Mouse (Mus musculus) fat pad, adult 2 months (tissue): ENCODE data around the gene Ppm1l.

Experiments
- DNase-seq: peaks from one replicate; pipeline ENCODE4 v3.0.0-alpha.2; 2011; ENCODE audit warnings: low read depth, low spot score; ENCODE audit errors: extremely low read depth

Ppm1l gene

DNA sequence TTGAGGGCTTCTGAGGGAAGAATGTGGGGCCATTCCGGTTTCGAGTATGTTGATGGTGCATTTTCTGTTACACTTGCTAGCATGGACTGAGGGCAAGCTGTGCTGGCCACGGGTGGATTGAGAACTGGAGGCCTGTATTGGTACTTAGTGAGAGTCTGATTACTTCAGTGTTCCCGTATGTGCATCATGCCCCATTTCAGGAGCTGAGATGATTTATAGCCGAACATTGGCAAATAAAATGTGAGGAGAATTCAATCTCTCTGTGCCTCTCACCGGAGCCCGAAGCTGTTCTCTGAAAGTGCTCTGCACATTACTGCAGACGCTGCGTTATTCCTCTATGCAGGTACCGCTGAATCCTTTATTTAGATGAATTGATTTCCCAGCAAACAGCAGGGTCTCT is 116.9 kb downstream of the Ppm1l start:
- no peak for DNase-seq

GRCm38 (mm10) chr3:69438773-69439514 is 122.3 kb downstream of the Ppm1l start:
- DNase-seq: no peak

- DNase-seq: no peak
These were observed 124.1 kb downstream of the Ppm1l start for GRCm38 (mm10) chr3:69440761-69441160.

- DNase-seq: no peak
These were observed 130.3 kb downstream of the Ppm1l start for GRCm38 (mm10) chr3:69446989-69447388.

DNA sequence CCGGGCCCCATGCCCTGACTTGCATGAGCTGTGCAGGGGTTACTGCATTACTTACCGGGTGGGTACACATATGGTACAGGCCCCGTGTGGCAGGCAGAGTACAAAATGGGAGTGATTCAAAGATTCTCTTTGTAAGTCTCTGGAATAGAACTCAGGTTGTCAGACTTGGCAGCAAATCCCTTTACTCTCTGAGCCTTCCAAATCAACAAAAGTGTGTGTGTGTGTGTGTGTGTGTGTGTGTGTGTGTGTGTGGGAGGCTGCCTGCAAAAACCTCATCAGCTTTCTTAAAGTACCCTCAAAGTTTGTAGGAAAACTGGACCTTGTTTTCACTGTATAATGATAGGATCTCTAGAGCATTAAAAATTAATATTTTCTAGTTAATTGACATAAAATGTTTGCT is 132.4 kb downstream of the Ppm1l start:
- no peak for DNase-seq

- no peak for DNase-seq
These were observed 137.7 kb downstream of the Ppm1l start for GRCm38 (mm10) chr3:69454330-69454729.

DNA sequence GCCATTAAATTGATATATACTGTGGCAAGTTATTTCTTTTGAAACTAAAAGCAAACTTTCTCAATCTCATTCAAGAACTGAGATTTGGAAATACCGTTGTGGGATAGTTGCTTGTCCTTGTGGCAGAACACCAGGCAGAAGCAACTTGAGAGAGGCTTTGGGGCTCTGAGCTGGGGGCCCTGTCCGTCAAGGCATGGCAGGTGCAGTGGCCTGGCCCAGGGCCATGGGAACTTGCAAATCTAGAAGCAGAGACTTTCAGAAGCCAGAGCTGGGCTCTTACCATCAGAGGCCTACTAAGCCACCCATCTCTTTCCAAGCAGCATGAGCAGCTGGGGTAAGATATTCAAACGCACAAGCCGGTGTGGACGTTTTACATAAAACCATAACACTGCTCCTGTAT is 139.4 kb downstream of the Ppm1l start:
- no peak for DNase-seq

GRCm38 (mm10) chr3:69458756-69459155 is 142.1 kb downstream of the Ppm1l start:
- DNase-seq: no peak

DNA sequence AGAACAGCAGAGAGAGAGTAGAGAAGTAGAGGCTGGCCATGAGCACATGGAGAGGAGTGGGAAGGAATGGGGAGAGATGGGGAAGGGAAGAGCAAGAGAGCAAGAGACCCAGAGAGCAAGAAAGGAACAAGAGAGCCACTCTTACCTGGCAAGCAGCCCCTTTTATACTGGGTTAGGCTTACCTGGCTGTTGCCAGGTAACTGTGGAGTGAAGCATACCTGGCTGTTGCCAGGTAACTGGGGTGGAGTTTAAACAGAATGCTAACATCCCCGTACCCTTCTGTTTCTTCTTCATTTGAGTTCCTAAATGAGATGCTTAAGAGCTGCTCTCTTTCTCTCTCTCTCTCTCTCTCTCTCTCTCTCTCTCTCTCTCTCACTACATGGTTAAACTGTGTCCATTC is 145.3 kb downstream of the Ppm1l start:
- no peak for DNase-seq

DNA sequence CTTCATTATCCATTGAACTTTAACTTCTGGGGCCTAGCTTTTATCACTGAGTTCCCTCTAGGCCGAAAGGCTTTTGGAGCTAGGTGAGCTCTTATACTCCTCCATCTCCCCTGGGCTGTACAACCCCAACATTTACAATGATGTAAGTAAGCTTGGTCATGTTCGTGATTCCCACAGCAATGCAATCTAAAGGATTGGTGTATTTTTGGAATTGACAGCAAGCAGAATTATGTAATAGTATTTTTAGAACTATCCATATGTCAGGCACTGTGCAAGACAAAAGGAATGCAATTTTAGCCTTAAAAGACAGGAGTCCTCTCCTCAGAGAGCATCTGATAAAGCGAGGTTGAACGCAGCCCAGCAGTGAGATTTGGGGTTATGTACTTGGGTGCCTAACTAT is 149.1 kb downstream of the Ppm1l start:
- DNase-seq: no peak

GRCm38 (mm10) chr3:69468280-69469008 is 151.8 kb downstream of the Ppm1l start:
- DNase-seq: no peak

- no peak for DNase-seq
These were observed 152.9 kb downstream of the Ppm1l start for GRCm38 (mm10) chr3:69469463-69470141.

- DNase-seq: no peak
These were observed 153.6 kb downstream of the Ppm1l start for GRCm38 (mm10) chr3:69470142-69470796.

GRCm38 (mm10) chr3:69475850-69476450 is 159.3 kb downstream of the Ppm1l start:
- DNase-seq: no peak

DNA sequence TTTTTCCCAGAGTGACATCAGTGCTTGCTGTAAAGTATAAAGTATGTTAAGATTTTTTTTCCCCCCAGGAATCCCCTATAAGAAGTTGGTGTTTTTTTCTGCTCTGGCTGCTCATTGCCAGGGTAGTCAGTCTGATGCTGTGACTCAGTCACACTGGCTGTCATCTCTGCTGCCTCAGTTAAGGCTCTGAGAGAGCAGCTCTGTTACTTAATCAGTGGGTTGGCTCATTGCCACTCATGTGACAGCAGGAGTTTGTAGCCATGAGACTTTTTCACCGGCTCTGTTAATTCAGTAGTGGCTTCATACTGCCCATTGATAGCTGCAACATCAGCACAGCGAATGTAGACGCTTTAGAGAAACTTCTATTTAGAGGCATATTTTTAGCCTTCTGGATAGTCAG is 163.3 kb downstream of the Ppm1l start:
- DNase-seq: no peak

DNA sequence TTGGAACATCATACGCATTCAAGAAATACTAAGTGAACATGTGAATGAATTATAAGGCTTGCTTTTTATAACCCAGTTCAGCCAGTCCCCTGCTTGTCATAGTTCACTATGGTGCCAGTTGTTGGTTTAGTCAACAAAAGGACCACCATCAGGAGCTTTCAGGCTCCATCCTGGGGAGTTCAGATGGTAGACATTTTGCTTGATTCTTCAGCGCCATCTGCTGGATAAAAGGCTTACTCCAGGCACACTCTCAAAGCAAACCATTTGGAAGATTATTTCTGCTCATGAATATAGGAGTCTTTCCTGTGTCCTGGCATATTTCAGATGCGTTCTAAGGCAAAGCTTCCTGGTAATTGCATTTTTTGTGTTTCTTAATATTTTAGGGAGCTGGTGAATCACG is 165.2 kb downstream of the Ppm1l start:
- no peak for DNase-seq

DNA sequence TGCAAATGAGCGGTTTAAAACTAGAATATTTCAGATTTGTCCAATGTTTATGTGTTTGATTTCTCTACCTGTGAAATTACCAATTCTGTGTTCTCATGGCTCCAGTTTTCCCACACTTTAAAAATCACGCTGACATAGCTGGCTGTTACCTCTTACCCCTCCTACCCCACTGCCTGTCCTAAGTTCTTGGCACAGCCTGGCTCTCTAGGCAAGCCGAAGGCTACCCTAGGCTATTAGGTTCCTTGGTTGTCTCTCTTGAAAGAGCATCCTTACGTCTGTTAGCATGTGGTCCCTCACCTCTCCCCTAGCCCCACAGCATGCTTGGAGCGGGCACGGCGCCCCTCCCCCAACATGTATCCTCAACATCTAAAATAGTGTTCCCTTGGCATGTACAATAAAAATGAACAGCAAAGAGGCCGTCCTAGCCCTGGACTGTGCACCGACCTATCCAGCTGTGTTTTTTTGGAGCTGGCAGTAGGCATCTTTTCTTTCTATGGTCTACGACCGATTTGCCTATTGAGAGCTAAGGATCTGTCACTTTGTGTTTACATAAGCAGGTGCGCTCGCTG is 167.4 kb downstream of the Ppm1l start:
- no peak for DNase-seq

DNA sequence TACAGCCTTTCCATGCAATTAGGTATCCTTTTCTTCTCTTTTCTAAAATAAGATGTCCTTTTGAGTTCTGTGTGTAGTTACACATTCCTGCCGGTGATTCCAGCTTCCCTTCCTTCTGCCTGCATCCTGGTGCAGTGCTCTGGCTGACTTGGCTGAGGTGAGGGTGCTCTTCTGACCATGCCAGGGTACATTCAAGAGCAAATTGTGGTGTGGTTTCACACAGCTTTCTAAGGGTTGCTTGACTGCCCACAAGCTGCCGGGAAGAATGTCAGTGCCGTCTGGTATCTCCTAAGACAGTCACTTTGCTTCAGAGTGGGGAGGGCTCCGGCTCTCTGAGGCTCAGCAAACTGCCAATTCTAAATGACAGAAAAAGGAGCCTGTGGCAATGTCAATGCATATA is 167.9 kb downstream of the Ppm1l start:
- no peak for DNase-seq

GRCm38 (mm10) chr3:69485347-69485746 is 168.7 kb downstream of the Ppm1l start:
- DNase-seq: no peak

GRCm38 (mm10) chr3:69485756-69486155 is 169.1 kb downstream of the Ppm1l start:
- peak; percentile 52 for DNase-seq

DNA sequence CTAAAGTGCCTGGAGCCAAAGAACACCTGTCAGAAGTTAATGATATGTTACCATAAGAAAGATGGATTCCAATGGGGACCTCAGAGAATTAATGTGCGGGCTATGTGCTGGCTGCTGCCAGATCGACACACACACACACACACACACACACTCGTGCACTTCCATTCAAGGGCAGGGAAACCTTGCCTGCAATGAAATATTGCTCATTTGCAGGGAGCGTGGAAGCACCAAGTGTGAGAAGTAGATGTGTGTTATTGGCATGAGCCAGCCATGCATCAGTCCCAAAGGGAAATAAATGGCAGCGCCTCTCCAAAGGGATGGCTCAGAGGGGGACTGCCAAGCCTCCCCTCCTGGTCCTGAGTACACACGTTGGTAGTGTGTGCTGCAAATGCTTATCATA is 170.8 kb downstream of the Ppm1l start:
- DNase-seq: no peak
